Mouse (Mus musculus) CD4-positive, CD25-positive, alpha-beta regulatory T cell, adult 4 months (primary cell): ENCODE results near the gene Glo1. TPM values are rescaled to one million over a fixed set of nuclear protein-coding genes. Genes with fewer than 3 reads are reported as not detected.

Experiments
- ATAC-seq: one replicate; pipeline ENCODE4 v1.8.0; 2017
- polyA plus RNA-seq, 2 experiments: library from polyadenylated mRNA; unstranded; fragments of 100-300 nt; shearing (Covaris generic); gene quantifications; one replicate each; pipeline ENCODE4 v1.2.1; 2017

Gene Glo1
- polyA plus RNA-seq, 2 experiments from 2014 or later = 131 to 137 TPM

DNA sequence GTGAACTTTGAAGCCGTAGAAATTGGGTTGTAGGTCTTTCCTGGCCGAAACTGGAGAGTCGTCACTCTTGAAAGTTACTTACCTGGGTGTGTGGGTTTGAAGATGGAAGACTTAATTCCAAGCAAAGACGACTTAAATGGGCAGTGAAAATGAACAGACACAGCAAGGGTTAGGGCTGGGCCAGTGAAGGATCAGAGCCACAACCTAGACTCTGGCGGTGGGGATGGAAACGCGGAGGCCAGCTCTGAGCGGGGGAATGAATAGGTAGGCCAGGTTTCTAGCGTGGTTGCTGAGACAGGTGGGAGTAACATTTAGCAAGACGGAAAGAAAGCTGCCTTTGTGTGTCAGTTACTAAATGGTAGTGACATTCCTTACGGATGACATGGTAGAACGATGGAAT is 49.7 kb downstream of the Glo1 start:
- no peak for ATAC-seq

DNA sequence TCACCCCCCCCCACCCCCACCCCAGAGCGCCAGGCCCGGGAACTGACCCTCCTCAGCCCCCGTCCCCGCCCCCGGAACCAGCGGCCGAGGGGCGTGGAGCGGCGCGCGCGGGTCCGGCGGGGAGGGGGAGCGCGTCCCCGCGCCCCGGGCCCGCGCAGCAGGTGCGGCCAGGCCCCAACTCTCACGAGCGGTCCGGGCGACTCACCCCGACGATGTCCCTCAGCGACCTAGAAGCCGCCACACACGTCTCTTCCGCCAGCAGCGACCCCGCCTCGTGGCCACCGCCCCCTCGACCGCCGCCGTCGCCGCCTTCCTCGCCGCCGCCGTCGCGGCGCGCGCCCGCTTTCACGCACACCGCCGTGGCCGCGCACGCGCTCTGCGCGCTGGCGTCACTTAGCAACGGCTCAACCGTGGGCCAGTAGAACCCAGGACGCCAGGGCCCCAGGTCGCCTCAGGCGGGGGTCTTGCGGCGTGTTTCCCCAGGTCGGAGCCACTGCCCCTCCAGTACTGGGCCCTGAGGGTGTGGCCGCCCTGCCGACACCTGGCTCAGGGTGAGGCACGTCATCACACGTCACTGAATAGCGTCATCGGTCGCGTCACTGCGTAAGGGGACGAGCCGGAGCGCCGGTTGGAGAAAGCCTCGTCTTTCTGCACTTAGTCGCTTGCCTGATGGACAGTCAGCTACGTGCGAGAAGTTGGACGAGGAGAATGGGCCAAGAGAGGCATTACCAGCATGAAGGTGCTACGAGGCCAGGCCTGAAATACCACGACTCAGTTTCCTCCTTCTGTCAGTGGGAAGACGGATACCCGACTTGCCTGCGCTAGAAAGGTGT is 50.5 kb downstream of the Glo1 start, which contains the start of gene Btbd9:
TSS of gene Btbd9 (minus strand) at position 548 of the 833 bp plus-strand sequence.
- peak; percentile 95 for ATAC-seq

DNA sequence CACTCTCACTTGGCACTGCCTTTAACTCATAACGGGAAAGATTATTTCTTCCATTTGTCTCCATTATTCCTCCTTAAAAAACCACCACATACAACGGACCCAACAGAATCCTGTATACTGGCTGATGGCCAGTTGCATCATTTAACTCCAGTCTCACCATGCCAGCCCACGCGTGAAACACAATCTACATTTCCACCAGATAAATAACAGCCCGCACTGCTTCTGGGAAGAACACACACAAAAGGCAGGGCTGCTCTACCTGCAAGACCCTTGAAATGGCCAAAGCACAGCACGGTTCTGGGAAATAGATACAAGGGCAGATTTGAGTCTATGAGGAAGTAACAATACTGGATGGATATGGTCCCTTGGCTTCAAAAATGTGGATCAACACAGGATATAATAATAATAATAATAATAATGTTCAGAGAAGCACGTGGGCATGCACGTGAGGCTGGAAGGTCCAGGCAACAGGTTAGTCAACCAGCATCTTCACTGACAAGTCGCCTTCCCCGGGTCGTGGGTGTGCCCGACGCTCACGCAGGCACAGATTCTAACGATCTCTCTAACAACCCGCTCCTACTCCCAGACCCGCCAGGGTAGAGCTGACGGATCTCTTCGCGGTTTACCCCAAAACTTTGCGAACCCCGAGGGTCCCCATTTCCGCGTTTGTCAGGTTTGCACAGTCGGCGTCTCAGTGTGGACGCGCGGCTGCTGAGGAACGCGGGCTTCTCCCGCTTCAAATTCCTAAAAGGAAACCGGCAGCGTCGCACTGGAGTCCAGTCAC is 51.4 kb downstream of the Glo1 start:
- no peak for ATAC-seq

DNA sequence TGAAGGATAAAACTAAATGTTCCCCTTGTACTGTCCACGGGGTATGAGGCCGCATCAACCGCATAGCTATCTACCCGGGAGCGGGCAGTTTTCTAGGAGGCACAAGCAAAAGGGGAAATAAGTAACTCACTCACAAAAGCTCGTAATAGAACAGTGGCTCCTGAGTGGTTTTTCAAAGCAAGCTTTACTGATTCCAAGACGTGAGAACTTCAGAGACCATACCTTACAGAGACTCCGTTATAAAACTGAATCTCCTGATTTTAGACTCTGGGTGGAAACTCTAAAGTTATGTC is 51.9 kb downstream of the Glo1 start:
- ATAC-seq = no peak

DNA sequence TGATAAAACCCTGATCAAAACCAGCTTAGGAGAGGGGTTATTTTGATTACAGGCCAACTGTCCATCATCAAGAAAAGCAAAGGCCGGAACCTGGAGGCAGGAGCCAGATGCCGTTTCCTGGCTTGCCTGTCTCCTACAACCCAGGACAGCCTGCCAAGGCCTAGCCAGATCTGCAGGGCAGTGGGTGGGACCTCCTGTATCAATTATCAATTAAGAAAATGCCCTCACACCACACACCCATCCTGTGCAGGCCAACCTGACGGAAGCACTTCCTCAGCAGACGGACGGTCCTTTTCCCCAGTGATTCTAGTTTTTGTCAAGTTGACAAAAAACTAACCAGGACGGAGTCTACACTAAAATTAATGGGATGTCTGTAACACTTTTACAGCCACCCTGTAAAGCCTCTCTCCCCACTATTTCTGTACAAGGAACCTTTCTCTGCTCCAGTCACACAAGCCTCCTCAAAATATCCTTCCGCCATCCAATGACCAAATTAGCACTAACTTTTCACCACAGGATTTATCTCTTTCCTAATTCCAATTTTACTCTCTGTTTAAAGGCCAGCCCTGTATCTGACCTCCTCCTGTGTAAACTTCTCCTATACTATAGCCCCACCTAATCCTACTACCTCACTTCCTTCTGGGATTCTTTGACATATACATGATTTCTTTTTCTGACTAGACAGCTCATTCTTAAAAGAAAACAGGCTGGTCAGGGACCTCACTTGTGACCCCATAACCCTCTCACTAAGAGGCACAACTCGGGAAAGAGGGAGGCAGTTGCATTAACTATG is 52.5 kb downstream of the Glo1 start:
- no peak for ATAC-seq

DNA sequence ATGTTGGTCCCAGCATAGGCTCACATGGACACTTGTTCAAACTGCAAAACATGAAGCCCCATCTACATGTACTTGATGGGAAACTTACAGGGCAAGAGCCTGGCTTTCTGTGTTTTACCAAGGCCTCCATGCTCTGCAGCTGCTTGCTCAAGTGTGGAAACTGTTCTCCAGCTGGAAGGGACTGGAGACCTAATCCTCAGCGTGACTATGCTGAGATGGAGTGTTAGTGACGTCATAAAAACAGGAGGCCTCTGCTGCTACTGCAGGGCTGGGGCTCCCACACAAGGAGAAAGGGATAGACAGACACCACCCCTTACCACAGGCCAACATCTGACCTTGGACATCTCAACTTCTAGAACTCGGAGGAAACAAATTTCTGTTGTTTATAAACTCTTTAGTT is 55.7 kb downstream of the Glo1 start:
- ATAC-seq = no peak

DNA sequence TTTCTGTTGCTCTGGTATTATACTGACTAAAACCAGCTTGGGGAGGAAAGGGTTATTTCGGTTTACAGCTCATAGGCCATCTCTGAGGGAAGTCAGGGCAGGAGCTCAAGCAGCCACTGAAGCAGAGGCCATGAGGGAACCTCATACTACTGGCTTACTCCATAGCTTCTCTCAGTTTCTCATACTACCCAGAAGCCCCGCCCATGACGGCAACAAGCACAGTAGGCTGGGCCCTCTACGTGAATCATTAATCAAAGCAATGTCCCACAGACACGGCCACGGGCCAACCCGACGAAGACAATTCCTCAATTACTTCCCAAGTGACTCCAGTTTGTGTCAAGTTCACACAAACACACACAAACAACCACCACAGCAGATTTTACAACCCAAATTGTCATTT is 56.5 kb downstream of the Glo1 start:
- ATAC-seq = no peak

DNA sequence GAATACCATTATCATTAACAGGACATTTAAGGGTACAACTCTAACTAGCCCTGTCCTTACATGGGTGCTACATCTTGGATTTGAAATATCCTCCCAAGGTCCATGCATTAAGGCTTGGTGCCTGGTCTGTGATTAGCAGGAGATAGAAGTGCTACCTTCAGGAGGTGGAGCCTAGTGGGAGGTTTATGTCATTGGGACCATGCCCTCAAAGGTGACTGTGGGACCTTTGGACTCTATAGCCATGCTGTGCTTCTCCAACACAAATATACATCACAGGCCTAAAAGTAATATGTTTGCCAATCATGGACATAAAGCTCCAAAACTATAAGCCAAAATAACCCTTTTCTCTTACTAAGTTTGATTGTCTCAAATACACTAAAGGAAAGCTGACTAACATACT is 58.2 kb downstream of the Glo1 start:
- ATAC-seq = no peak

DNA sequence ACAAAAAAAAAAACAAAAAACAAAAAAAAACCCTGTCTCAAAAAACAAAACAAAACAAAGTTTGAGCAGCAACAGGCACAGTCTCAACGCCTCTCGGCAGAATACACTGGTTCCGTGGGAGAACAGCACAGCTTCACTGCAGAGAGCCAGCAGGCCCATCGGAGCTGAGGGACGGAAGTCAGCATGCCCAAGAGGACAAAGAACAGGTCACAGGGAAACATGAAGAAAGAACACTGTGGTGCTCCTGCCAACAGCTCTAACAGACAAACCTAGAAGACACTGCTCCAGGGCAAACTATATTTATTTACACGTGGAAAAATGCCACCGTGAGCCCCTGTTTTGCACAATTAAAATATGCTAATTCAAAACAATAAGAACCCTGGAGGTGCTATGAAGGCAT is 61.7 kb downstream of the Glo1 start:
- no peak for ATAC-seq

DNA sequence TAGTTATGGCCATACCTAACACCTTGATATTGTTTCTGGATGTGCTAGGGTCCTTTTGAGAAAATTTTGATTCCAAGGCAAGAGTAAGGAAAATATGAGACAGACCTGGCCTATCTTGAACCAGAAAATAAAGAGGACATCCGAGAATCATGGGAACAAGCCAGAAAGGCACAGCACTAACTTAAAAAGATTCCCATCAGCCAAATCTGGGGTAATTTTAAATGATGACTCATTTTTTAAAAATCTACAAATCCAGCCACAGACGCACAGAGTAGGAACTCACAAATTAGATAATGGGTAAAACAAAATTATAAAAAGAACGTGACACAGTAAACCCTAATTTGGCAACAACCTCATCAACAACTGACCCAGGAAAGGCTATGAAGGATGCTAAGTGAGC is 62.3 kb downstream of the Glo1 start:
- no peak for ATAC-seq

DNA sequence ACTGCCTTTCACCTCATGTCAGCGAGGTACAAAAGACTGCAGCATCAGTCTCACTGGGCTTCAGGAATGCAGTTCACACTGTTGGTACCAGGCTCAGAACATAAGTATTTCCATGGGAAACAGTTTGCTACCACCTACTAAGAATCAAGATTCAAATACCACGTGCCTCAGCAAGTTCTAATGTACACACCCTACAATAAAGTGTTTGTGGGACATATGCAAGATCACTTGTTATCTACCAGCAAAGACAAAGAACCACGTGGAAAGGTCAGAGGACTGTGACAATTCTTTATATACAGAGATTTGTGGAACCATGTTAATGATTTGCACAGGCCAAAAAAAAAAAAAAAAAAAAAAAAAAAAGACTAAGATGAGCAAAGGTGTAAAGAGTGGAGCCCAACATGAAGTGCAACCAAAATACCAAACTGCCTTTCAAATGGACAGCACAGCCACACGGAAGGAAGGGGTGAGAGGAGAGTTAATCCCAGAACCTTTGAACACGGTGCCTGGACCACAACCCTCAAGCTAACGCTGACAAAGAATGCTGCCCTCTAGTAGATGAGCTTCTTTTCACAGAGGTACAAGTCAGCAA is 63.1 kb downstream of the Glo1 start:
- no peak for ATAC-seq

DNA sequence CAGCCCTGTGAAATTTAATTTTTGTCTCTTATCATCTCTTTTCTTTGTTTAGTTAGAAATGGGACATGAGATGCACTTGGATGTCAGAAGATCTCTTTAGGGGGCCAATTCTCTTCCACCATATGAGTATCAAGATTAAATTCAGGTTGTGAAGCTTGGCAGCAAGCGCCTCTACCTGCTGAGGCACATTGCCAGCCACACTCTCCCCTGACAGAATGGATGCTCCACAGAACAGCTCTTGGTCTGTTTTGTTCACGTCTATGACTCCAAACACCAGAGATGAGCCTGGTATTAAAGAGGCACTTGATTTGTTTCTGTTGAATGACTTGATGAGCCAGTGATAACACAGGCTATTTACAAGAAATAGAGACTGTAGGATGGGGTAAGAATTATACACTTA is 63.9 kb downstream of the Glo1 start:
- no peak for ATAC-seq

DNA sequence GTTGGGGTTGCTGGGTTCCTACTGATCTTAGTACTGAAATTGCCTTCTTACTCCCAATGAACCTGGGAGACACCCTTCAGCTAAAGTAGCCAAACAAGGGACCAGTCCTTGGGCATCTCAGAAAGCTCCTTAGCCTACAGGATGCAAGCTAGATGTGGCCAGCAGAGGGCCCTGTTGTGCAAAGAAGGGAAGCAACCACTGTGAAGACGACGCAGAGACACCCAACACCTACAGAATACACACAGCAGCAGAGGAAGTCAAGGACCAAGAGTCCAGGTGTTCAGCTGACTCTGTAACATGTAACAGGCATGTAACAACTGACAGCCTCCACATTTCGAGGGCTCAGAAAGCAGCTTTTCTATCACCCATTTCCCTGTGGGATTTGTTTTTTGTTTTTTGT is 67.1 kb downstream of the Glo1 start:
- ATAC-seq = peak; percentile 79

DNA sequence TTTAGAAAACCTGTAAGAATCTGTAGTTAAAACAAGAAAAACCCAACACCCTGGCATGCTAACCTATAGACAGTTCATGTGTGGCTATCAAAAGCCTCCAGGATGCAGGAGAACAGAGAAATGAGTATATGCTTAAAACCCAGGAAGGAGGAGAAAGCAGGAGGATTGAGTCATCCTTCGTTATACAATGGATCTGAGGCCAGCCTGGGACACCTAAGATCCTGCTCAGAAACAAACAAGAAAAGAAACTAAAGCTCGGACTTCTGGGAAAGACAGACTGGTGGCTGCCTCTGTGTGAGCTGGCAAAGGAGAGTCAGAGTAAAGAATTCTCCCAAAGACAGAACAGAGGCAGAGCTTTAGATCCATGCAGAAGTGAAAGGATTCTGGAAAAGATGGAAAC is 68.0 kb downstream of the Glo1 start:
- no peak for ATAC-seq

DNA sequence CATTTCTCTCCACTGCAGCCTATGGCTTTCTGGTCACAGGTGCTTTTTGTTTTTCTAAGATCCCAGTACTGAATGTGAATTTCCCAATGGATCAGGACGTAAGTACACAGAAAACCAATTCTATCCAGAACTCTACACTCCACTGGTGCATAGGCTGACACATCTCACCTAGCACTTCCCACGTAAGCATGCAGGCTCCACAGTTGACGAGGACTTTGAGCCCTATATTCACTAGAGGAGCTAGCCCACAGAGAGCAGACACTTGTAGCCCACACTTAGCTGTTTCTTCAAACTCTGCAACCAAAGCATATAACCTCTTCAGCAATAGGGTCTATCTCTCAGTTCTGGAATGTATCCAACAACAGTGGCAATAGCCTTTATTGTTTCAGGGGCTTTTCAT is 70.2 kb downstream of the Glo1 start:
- no peak for ATAC-seq

DNA sequence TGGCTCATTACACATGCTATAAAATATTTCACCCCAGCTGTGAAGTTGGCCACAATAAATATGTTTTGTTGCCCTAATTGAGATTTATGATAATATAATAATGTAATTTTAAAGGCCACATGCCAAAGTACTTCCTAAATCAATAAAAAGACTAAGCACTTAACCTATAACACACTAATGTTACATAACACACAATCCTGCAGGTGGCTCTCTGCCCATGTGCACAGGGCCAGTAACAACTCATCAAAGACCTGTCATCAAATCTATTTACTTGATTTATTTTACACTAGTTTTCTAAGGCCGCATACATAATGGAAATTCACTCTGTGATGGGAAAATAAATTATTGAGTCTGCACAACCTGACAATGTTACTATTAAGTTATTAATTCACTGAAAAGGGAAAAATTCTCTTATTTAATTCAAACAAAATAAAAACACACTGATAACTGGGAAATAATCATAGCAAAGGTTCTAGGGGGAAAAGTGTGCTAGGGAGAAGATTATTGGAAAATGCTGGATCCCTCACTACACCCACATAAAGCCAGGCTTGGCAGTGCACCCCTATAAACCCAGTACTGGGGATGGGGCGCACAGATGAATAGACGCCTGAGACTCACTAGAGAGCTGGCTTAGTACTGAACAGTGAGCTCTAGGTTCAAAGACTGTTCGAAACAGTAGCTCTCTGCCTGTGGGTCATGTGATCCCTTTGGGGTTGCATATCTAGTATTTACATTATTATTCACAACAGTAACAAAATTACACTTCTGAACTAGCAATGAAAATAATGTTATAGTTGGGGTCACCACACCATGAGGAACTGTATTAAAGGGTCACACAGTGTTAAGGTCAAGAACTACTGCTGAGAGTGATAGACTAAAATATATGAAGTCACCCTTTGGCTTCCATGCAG is 73.4 kb downstream of the Glo1 start:
- ATAC-seq = no peak

DNA sequence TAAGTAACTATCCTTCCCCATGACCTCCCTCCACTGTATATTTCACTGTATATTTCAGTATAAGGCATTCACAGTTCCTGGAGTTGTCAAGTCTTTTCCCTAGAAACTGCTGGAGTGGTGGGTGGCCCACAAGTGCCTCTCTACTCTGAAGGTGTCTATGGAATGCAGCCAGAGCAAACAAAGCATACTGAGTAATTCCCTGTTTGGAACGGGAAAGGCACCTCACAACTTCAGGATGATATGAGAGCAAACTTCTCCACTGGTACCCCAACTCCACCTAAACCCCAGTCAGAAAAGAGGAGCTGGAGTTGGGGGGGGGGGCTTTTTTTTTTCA is 75.9 kb downstream of the Glo1 start:
- no peak for ATAC-seq

DNA sequence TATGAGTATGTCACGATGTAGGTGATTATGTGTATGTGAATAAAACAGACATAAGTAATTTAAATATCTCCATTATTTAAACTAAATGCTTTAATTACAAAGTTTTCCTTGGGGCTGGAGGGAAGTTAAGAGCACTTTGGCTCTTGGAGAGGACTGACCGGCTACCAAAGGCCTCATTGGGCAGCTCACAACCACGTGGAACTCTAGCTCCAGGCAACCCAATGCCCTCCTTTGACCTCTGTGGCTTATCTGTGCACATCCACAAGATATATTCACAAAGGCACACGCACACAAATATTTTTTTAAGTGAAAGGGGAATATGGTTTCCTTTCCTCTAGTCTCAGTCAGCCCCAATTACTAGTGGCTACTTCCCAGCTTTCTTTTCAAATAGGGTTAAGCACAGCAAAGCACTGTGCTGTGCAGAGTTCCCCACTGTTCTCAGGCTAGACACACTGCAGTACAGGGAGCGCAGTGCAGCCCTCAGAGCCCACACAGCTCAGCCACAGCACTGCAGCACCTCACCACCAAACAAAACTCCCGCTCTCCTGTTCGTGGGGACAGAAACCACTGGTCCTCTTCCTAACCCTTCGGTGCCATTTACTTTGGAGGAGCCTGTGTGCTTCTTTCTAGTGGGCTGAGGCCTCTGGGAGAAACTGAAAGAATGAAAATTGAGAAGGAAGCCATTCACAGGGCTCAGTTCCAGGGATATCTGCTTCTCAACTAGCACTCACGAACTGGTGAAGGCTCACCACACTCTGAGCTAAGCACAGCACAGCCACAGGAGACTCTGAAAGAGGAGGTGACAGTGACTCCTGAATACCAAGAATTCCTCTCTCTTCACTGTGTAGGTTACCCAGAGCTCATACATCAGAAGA is 76.5 kb downstream of the Glo1 start:
- no peak for ATAC-seq

DNA sequence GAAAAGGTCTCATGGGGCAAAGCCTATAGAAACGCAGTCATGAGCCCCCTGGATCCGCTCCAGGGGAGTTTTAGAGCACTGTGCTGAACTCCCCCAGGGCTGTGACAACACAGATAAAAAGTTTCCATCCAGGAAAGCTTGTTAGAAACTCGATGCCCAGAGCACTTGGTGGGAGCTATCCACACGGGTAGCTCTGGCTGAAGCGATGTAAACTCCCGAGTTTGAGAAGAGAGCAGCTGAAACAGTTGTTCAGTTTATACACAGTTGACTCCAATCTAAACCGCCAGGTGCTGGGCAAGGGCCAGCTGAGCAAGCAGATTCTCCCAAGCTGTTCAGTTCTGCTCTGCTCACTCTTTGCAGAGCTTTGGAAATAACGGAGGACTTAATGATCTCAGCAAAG is 87.6 kb downstream of the Glo1 start:
- ATAC-seq = no peak

DNA sequence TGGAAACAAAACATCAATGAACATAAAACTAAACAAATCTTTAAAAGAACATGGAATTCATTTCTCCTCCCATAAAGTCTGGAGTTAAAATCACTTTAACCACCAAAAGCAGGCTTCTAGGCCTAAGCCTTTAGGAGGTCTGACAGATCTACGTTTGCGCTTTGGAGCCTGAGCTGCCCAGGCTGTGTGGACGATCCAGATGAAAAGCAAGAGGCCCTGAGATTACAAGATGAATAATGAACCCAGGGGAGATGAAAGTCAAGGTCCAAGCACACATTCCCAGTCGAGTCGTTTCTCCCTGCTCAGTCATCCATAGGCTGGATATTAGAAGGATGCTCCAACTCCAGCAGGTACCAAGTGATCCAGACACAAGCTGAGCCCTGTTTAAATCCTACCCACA is 90.0 kb downstream of the Glo1 start:
- ATAC-seq = no peak
